Mouse (Mus musculus) v-Abl transformed pro-B cells (cell line): Measurements from ENCODE around the gene Jam3.

Source experiments
- in situ Hi-C, 2 experiments: fragments of 400-800 bp; cut with MboI; formaldehyde crosslinking; loops; one replicate each; pipeline ENCODE4 v1.15.1; 2025; ENCODE audit not compliant: unreplicated experiment in 2 of 2

Gene Jam3

DNA sequence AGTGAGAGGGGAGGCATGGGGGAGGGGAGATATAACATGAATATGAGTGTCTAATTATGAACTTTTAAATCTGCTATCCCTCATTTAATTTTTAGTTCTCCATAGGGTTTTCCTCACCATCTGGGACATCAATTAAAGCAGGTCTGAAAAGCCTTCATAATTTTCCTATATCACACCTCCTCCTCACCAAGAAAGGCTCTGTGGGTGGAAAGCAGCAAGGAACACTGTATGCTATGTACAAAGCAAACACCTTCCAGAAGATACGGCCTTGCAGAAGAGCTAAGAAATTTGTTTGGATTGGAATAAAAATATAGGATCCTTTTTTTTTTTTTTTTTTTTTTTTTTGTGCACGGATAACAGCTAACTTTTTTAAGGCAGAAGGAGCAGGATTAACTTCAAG, 31.3 kb downstream of the Jam3 start:
- in situ Hi-C loops = no loop called here

GRCm38 (mm10) chr9:27122963-27123362, 32.3 kb downstream of the Jam3 start:
- in situ Hi-C loops = no loop called here

GRCm38 (mm10) chr9:27122076-27122475, 33.1 kb downstream of the Jam3 start:
- in situ Hi-C loops = no loop called here

GRCm38 (mm10) chr9:27121254-27121653, 34.0 kb downstream of the Jam3 start:
- in situ Hi-C loops = no loop called here

DNA sequence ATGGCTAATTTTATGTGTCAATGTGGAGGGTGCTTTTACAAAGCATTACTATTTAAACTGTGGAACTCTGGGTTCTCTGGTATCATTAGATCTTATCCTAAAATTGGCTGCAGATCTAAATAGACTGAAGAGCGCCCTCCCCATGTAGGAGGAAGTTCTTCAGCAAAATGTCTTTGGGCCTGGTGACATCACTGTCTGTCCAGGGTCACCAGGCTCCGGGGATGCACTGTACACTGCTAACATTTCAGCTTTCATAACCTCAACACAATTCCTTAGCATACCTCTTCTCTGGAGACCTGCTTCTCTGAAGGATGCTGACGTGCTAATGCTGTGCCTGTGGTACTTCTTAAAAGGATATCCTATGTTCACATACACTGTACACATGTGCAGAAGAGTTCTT, 43.5 kb downstream of the Jam3 start:
- in situ Hi-C loops = no loop called here

GRCm38 (mm10) chr9:27110681-27111080, 44.5 kb downstream of the Jam3 start:
- in situ Hi-C loops = no loop called here

DNA sequence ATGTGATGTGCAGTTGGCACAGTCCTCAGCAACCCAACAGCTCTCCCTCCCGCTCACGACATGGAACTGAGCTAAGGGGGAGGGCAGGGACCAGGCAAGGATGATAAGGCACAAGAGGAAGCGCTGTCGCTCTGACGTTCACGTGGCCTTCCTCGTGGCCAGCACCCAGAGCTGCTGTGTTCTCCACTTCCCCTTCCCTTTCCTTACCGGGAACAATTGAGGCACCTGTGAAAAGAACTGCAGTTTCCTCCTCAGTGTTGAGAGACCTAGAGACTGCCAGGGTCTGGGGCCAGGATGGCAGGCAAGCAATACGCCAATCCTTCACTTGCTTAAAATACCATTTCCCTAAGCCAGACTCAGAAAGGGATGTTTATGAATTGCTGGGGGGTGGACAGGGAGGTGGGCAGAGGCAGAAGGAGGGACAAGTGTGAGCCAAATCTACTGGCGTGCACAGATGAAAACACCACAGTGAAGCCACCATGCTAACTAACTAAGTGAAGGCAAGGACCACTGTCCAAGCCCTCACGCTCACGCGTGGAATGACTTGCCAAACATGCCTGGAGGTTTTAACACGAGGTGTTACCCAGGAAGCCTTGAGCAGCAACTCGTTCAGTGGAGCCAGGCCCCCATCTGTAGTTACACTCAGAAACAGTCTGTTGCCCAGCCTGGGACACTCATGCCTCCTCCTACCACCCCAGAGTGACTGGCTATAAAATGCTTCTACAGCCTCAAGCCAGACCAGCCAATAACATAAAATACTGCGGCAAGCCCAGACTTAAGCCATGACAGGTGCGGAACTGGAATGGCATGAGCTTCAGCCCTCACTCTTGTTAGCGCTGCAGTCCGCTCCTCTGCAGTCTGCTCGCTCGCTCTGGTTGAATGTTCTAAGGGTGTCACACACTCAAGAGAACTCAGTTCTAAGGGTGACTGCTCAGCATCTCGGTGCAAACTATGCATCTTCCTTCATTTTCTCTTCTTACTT, 45.4 kb downstream of the Jam3 start:
- in situ Hi-C loops = no loop called here

- in situ Hi-C loops = no loop called here
These were observed 46.8 kb downstream of the Jam3 start for GRCm38 (mm10) chr9:27108451-27108850.

DNA sequence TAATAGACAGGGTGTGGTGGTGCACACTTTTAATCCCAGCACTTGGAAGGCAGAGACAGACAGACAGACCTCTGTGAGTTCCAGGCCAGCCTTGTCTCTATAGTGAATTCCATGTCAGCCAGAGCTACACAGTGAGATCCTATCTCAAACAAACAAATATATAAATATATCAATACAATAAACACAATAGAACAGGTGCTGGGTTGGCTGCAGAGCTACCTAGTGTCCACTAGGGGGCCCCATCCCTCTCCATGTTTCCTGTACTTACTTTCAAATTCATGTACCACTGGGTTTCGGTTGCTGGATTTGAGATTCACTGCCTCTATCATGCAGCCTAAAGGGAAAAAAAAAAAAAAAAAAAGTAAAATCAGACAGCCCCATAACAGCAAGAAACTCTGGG, 49.1 kb downstream of the Jam3 start:
- in situ Hi-C loops = no loop called here

GRCm38 (mm10) chr9:27101466-27101865, 53.8 kb downstream of the Jam3 start:
- in situ Hi-C loops = no loop called here

- in situ Hi-C loops = no loop called here
These were observed 55.7 kb downstream of the Jam3 start for GRCm38 (mm10) chr9:27099474-27099873.

DNA sequence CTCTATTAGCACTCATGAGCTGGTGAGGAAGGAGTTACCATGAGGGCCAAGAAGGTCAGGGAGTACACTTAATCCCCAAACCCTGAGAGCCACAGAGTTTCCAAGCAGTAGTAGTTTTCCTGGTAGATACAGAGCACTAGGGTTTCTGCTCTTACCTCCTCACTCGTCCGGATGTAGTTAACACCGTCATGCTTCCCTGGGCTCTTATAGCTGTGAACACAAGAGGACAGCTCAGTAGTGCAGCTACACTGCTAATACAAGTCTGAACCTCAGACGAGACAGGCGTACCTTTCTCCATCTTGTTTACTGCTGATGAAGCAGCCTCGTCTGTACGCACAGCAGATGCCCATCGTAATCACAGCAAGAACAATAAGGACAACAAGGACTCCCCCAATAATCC, 56.7 kb downstream of the Jam3 start:
- in situ Hi-C loops = no loop called here

DNA sequence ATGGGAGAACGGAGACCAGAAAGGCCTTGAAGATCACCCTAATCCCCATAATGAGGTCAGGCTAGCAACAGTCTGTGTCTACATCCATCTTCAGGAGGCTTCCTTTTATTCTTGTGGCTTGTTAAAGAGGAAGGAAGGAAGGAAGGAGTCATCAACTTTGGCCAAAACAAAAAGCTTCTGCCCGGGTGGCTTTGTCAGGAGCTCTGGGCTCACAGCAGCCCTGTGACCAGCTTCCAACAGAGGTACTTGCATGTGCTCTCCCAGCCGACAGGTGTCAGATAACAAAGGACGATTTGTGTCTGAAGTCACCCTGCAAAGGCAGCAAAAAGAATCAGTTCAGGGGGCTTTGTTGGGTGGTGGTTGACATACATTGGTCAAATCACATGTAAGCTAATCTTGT, 57.1 kb downstream of the Jam3 start:
- in situ Hi-C loops = no loop called here

DNA sequence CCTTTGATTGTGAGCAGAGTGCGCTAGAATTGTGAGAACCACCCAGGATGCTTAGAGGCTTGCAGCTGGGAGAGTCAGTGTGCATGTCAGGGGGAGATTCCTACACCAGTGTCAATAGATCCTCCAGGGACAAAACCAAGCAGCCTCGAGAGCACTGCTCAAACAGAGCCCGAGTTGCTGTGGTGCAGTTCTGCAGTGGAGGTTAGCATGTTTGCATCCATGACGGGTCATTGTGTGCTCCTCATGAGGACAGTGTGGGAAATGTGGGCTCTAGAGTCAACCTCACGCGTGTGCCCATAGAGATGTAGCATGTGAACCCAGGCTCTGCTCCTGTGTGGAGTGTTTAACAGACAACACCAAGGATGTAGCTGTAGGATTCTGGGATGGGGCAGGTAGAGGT, 62.3 kb downstream of the Jam3 start:
- in situ Hi-C loops = no loop called here

- in situ Hi-C loops = no loop called here
These were observed 64.1 kb downstream of the Jam3 start for GRCm38 (mm10) chr9:27090801-27091775.

- in situ Hi-C loops = no loop called here
These were observed 65.1 kb downstream of the Jam3 start for GRCm38 (mm10) chr9:27090134-27090533.

- in situ Hi-C loops = no loop called here
These were observed 67.8 kb downstream of the Jam3 start for GRCm38 (mm10) chr9:27087402-27087801.

- in situ Hi-C loops = no loop called here
These were observed 69.0 kb downstream of the Jam3 start for GRCm38 (mm10) chr9:27086256-27086655.

GRCm38 (mm10) chr9:27075812-27076211, 79.4 kb downstream of the Jam3 start:
- in situ Hi-C loops = no loop called here

DNA sequence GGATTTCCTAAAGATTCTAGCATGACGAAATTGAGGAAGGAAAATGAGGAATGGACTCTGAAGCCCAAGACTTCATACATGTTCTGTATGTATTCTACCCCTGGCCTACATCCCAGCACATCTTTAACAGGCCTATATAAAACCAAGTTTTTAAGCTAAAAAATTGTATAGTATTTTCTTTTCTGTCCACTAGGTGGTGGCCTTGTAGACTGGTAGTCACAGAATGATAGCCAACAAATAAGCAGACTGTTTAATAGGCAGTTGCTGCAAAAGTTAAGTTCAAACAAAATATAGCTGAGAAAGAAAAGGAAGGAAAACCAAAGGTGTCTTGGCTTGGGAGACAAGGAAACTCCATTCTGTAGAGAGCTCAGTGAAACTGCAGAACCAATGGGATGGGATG, 80.5 kb downstream of the Jam3 start:
- in situ Hi-C loops = no loop called here

DNA sequence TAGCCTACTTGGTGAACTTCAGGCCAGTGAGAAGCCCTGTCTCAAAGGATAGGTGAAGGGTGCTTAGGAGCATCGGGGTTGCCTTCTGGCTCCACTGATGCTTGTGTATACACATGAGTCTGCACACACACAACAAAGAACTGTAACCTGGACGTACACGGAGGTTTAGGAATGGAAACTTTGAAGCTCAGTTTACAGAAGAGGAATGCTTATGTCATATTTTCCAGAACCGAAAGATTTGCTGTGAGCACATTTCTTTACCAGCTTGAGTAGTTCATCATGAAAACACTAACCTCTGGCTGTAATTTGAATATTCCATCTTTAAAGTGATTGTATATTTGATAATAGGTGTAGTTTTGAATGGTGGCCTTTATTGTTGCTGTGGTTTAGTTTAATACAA, 84.3 kb downstream of the Jam3 start:
- in situ Hi-C loops = no loop called here
